Mouse (Mus musculus) A20 (cell line): ENCODE data around the gene Ninj1.

ENCODE experiments used
- DNase-seq: peaks from one replicate; pipeline ENCODE4 v3.0.0-alpha.2; 2011; ENCODE audit warnings: low read depth, low spot score

The Ninj1 gene

GRCm38 (mm10) chr13:49225633-49226032 lies 38.3 kb downstream of the Ninj1 start:
- DNase-seq: no peak

DNA sequence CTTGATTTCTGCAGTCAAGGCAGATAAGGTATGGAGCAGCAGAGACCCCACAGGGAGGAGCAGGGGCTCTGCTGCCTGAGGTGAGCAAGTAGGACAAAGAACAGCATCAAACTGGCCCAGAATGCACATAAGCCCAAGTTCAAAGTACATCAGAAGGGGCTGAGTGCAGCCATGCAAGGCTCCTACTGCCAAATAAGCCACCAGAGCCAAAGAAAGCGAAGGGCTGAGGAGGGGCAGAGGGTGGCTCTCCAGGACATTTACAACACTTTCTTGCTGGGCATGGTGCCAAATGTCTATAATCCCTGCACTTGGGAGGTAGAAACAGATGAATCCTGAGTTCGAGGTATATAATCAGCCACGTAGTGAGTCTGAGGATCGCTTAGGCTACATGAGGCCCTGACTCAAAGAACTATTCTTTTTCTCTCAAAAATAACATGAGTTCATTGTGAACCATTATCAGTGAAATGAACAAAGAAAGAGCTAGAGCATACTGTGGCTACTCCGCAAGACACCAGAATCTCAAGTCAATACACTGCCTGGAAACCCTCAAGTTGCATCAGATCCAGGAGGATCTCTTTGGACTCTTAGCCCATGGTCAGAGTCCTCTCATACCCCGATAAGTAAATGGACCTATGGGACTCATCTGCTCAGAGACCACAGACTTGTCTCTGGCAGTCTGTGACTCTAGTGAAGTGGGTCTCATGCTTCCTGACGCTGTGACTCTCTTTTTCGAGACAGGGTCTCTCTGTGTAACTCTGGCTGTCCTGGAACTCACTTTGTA lies 46.7 kb downstream of the Ninj1 start:
- no peak for DNase-seq

GRCm38 (mm10) chr13:49234711-49235110 lies 47.4 kb downstream of the Ninj1 start:
- DNase-seq: no peak

GRCm38 (mm10) chr13:49237617-49238016 lies 50.3 kb downstream of the Ninj1 start:
- DNase-seq: no peak

DNA sequence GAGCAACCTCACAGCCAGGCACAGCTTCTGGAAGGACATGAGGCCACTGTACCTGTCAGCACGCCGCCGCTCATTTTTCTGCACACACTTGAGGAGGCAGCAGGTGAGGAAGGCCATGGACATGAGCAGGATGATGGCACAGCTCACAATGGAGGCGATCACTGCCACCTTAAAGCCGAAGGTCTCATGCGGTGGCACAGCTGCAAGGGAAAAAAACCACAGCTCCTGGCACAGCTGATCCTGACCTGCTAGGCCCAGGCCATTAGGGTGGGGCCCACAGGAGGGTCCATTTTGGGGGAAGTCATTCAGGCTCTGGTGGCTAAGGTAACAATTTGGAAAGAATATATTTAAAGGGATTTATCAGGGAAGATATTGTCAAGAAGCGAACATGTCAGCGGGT lies 51.5 kb downstream of the Ninj1 start:
- no peak for DNase-seq

DNA sequence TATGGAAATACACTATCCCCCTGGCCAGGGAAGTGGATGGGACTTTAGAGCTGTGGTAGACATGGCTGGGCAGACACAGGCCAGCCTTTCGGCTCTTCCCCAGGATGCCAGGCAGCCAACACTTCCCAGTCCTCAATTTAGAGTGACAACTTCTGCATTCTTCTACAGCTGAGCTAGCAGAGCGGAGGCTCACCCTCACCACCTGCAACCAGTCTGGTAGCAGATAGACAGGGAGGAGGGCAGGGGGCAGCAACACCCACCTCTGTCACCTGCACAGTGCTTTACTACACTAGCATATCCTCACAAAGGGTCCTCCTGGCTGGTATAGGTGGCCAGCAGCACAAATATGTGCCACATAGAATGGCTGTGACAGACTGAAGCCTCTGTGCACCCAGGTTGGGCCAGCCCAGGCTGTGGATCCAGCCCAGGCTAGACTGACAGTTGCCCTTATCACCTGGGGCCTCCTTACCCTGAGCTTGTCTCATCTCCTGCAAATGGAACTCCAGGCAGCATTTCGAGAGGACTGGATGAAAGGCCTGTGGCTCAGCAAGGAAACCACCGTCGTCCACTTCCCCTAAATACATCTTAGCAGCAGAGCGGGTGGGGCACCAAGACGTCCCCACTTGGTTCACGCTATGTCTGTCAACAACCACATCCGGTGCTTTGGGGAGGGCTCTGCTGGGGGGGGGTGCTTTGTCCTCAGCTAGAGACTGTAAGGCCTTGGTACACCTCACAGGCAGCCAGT lies 55.2 kb downstream of the Ninj1 start:
- DNase-seq: peak; percentile 95

DNA sequence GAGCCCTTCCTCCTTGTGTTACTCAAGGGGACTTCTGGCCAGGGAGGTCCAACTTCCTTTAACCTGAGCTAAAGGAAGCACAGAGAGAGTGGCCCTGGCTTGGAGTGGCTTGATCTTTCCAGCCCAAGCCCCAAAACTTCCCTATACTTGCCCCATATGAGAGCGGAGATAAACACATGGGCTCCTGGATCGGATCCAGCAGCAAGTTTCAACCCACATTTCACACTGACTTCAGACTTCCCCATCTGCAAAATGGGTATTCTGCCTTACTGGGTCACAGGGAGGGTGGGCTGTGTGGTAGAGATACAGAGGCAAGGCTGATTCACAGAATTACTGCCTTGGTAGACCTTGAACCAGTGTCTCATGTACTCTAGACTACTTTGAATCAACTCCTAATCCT lies 56.2 kb downstream of the Ninj1 start:
- DNase-seq: no peak

DNA sequence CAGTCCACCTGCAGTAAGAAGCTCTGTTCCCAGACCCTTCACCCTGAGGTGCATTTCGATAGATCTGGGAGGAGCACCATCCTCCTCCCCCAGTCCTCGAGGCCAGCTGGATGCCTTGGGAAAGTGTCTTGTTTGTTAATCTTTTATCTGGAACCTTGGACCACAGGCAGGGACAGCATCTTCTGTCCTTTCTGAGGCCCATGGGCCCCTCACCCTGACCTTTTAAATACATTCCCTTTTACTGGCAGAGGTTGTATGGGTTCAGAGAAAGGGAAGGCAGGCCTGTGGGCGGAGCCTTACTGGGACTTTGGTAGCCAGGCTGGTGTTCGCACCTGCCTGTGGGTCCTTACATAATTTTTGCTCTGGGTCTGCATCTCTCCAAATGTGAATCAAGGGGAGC lies 58.0 kb downstream of the Ninj1 start:
- no peak for DNase-seq
